Mouse (Mus musculus) ES-E14 (cell line): ENCODE data around the gene Rilp. TPM values are rescaled to one million over a fixed set of nuclear protein-coding genes. Genes with fewer than 3 reads are reported as not detected.
"Not testable (repeated sequence)": the region's sequence is repeated elsewhere in the genome, so short reads cannot be mapped to it uniquely, and the experiment has no call there.

ENCODE experiments used
- DNase-seq: peaks from one replicate; pipeline ENCODE4 v3.0.0-alpha.2; 2013; ENCODE audit warnings: low read depth, low spot score
- H3K27ac ChIP-seq: 2 replicates; pipeline ENCODE4 v1.5.1; 2012; ENCODE audit warnings: low read depth, mild to moderate bottlenecking, low read length, moderate library complexity, mixed read lengths; ENCODE audit not compliant: poor library complexity, insufficient read depth, severe bottlenecking
- H3K36me3 ChIP-seq: 2 replicates; pipeline ENCODE4 v1.6.1; 2012; ENCODE audit warnings: mild to moderate bottlenecking, low read length, moderate library complexity, mixed read lengths; ENCODE audit not compliant: control insufficient read depth, poor library complexity, insufficient read depth, severe bottlenecking
- H3K4me1 ChIP-seq, 2 experiments: fragments of 150-350 bp in 1 of 2; sonication (generic) in 1 of 2; 2 replicates each; pipeline ENCODE4 v1.6.1; 2012; ENCODE audit warnings: low read length in 2 of 2, mild to moderate bottlenecking in 1 of 2, mixed read lengths in 1 of 2; ENCODE audit not compliant: control insufficient read depth in 2 of 2, insufficient read depth in 2 of 2, poor library complexity in 1 of 2
- H3K4me3 ChIP-seq, 2 experiments: fragments of 150-350 bp in 1 of 2; sonication (generic) in 1 of 2; 2 replicates each; pipeline ENCODE4 v1.5.1; 2012; ENCODE audit warnings: low read length in 2 of 2, low read depth in 1 of 2, mild to moderate bottlenecking in 1 of 2, mixed read lengths in 1 of 2; ENCODE audit not compliant: insufficient read depth in 1 of 2, poor library complexity in 1 of 2, severe bottlenecking in 1 of 2
- H3K9ac ChIP-seq: 2 replicates; pipeline ENCODE4 v1.6.1; 2012; ENCODE audit warnings: low read depth, mild to moderate bottlenecking, low read length, mixed read lengths; ENCODE audit not compliant: poor library complexity, insufficient read depth, severe bottlenecking
- H3K9me3 ChIP-seq: fragments of 150-350 bp; sonication (generic); 2 replicates; pipeline ENCODE4 v1.6.1; 2012; ENCODE audit warnings: low read depth, mild to moderate bottlenecking, low read length; ENCODE audit not compliant: control insufficient read depth, insufficient read depth
- CHD2 ChIP-seq: IDR thresholded peaks from 2 replicates; pipeline ENCODE4 v1.6.1; 2014; ENCODE audit warnings: mild to moderate bottlenecking, low read depth, low read length, inconsistent platforms
- HCFC1 ChIP-seq: IDR thresholded peaks from 2 replicates; pipeline ENCODE4 v1.6.1; 2012; ENCODE audit warnings: low read length, inconsistent platforms, borderline replicate concordance; ENCODE audit not compliant: insufficient read depth
- MAFK ChIP-seq: IDR thresholded peaks from 2 replicates; pipeline ENCODE4 v1.6.1; 2014; ENCODE audit warnings: mild to moderate bottlenecking, low read depth, low read length, inconsistent platforms; ENCODE audit not compliant: insufficient read depth
- ZC3H11A ChIP-seq: IDR thresholded peaks from 2 replicates; pipeline ENCODE4 v1.6.1; 2012; ENCODE audit warnings: low read depth, mild to moderate bottlenecking, inconsistent platforms, low read length, borderline replicate concordance
- ZNF384 ChIP-seq: IDR thresholded peaks from 2 replicates; pipeline ENCODE4 v1.6.1; 2012; ENCODE audit warnings: low read depth, low read length, inconsistent platforms
- in situ Hi-C, 2 experiments: fragments of 600-800 bp; cut with MboI; formaldehyde crosslinking; loops; one replicate each; pipeline ENCODE4 v1.15.1; 2025; ENCODE audit warnings: low sequenced_read_pairs in 2 of 2, inconsistent platforms in 1 of 2; ENCODE audit not compliant: unreplicated experiment in 2 of 2
- total RNA-seq: library from RNA; depleted of rRNA; stranded (reverse); fragments of 300-350 nt; gene quantifications from 2 replicates; pipeline ENCODE4 v1.2.3, GENCODE M21; 2012

Gene Rilp
- total RNA-seq, 1 experiment = 0.89 TPM

GRCm38 (mm10) chr11:75552906-75553482 is 43.1 kb downstream of the Rilp start:
- H3K4me3 ChIP-seq = no peak overlapping the region
- no peaks in the 10 kb centered on the region; the same call in 1 of the 2 replicates for H3K36me3 ChIP-seq
- no peak overlapping the region for H3K27ac ChIP-seq
- peaks cover 4 to 6% of the 10 kb centered on the region in 2 experiments; a peak in 2 of 4 replicates for H3K4me1 ChIP-seq
- TF ChIP-seq CHD2 (no peak), ZC3H11A (no peak), MAFK (no peak), ZNF384 (no peak)
- no peak for DNase-seq
- in situ Hi-C loops = no loop called here
- no peaks in the 10 kb centered on the region for H3K9me3 ChIP-seq
- no peak overlapping the region for H3K9ac ChIP-seq

GRCm38 (mm10) chr11:75556006-75556405 is 46.1 kb downstream of the Rilp start:
- in situ Hi-C loops, H3K4me3 ChIP-seq, H3K27ac ChIP-seq, H3K36me3 ChIP-seq, H3K9ac ChIP-seq, H3K4me1 ChIP-seq, DNase-seq, H3K9me3 ChIP-seq: not testable (repeated sequence)

- peak overlapping the region; percentile 44; the same call in 1 of the 2 replicates for H3K9ac ChIP-seq
- peak overlapping the region; percentile 64 for H3K27ac ChIP-seq
- peak overlapping the region in 1 of 2 experiments; percentile 14; a peak in 2 of 4 replicates for H3K4me3 ChIP-seq
- H3K9me3 ChIP-seq = no peaks in the 10 kb centered on the region
- H3K4me1 ChIP-seq = peaks cover 0 to 6% of the 10 kb centered on the region in 2 experiments; a peak in 1 of 4 replicates
- H3K36me3 ChIP-seq = 0 out of 2 replicates have a peak, but pooled peaks cover 1% of the 10 kb centered on the region
- peak; percentile 51 for DNase-seq
- TF ChIP-seq ZNF384 (no peak), HCFC1 (no peak), MAFK (no peak), CHD2 (no peak)
- in situ Hi-C loops = no loop called here
Measured at GRCm38 (mm10) chr11:75557142-75557541, 47.2 kb downstream of the Rilp start.

GRCm38 (mm10) chr11:75558101-75558500 is 48.2 kb downstream of the Rilp start:
- in situ Hi-C loops = no loop called here
- Histone ChIP-seq H3K9me3 (no peaks in the 10 kb centered on the region), H3K4me3 (no peak overlapping the region), H3K27ac (no peak overlapping the region), H3K9ac (no peak overlapping the region), H3K4me1 (peaks cover 0 to 4% of the 10 kb centered on the region in 2 experiments; a peak in 1 of 4 replicates), H3K36me3 (peaks cover 4% of the 10 kb centered on the region; the same call in 1 of the 2 replicates)
- DNase-seq = peak; percentile 63
- TF ChIP-seq HCFC1 (no peak), CHD2 (no peak), ZNF384 (no peak), MAFK (no peak), ZC3H11A (no peak)
